Mouse (Mus musculus) heart, embryonic 13.5 days (tissue): ENCODE measurements around the gene Mpst. TPM values are rescaled to one million over a fixed set of nuclear protein-coding genes. Genes with fewer than 3 reads are reported as not detected.
A peak's percentile ranks its signal among the peaks of the same experiment; 100 is the strongest.

ENCODE experiments used
- ATAC-seq: fragments of 200-750 bp; cut with Nextera tagmentation; 2 replicates; pipeline ENCODE4 v1.8.0; 2017; ENCODE audit warnings: moderate TSS enrichment; ENCODE audit not compliant: insufficient number of reproducible peaks, low FRiP score, low TSS enrichment; ENCODE audit errors: extremely low read depth
- H3K27ac ChIP-seq: fragments of 300-500 bp; sonication (generic); replicated peaks from 2 replicates; pipeline ENCODE4 v1.5.1; 2015; ENCODE audit warnings: moderate library complexity, mild to moderate bottlenecking, inconsistent platforms
- H3K27me3 ChIP-seq: fragments of 300-500 bp; sonication (generic); replicated peaks from 2 replicates; pipeline ENCODE4 v1.6.1; 2015; ENCODE audit warnings: mild to moderate bottlenecking, inconsistent platforms
- H3K36me3 ChIP-seq: fragments of 300-500 bp; sonication (generic); 2 replicates; pipeline ENCODE4 v1.6.1; 2015; ENCODE audit warnings: mild to moderate bottlenecking, inconsistent platforms
- H3K4me1 ChIP-seq: fragments of 300-500 bp; sonication (generic); 2 replicates; pipeline ENCODE4 v1.6.1; 2015; ENCODE audit warnings: inconsistent platforms
- H3K4me2 ChIP-seq: fragments of 300-500 bp; sonication (generic); 2 replicates; pipeline ENCODE4 v1.6.1; 2015; ENCODE audit warnings: inconsistent platforms, mild to moderate bottlenecking, moderate library complexity
- H3K4me3 ChIP-seq: fragments of 300-500 bp; sonication (generic); 2 replicates; pipeline ENCODE4 v1.5.1; 2015; ENCODE audit warnings: moderate library complexity, mild to moderate bottlenecking, inconsistent platforms
- H3K9ac ChIP-seq: fragments of 300-500 bp; sonication (generic); 2 replicates; pipeline ENCODE4 v1.6.1; 2015; ENCODE audit warnings: inconsistent platforms, mild to moderate bottlenecking, moderate library complexity
- H3K9me3 ChIP-seq: fragments of 300-500 bp; sonication (generic); 2 replicates; pipeline ENCODE4 v1.6.1; 2016; ENCODE audit warnings: inconsistent platforms
- WGBS: fragments of 180-500 bp; shearing (Covaris S2); methylation state at CpG from one replicate; pipeline ENCODE4 v1.1.7; 2015; ENCODE audit warnings: mixed read lengths; 5-methylcytosine and 5-hydroxymethylcytosine counted together
- polyA plus RNA-seq: library from polyadenylated mRNA; unstranded; fragments of >200 nt; fragmentation: Nextera tagmentation; extraction: Ambion mirVana; gene quantifications from 2 replicates; pipeline ENCODE4 v1.2.1, GENCODE M21; 2015

Gene Mpst
- polyA plus RNA-seq, 1 experiment from 2014 or later = 0.99 TPM

DNA sequence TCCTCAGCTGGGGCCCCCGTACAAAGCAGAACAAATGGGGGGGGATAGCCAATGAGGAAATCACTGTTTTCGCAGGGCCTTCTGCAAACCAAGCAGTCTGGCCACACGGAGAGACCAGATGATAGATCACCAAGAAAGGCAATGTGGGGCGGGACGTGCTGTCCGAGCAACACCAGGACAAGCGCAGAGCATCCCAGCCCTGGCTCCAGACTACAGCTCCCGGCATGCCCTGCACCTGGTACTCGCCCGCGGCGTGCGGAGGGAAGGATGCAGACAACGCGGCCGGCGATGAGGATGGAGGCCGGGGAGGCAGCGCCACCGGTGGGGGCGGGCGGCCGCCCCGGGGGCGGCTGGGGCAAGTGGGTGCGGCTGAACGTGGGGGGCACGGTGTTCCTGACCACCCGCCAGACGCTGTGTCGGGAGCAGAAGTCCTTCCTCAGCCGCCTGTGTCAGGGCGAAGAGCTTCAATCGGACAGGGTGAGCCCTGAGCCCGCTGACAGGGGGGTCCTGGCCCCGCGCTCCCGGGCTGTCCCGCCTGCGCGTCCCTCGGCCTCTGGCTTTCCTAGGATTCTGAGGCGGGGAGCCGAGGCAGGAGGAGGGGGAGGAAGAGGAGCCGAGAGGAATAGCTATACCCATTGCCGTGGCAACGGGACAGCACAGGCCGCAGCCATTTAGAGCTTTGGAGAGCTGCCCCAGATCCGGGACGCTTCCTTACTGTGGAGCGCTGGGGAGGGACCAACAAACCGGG, 22.3 kb downstream of the Mpst start, which contains the start of gene Kctd17:
Gene Kctd17, plus strand, starts transcription at position 174 of the 748 bp plus-strand sequence.
- Histone ChIP-seq H3K27ac (peak within 1 kb of the TSS; percentile 70), H3K4me1 (peaks cover 17% of the 10 kb centered on the region)
- peak; percentile 43; the same call in 1 of the 2 replicates for ATAC-seq

DNA sequence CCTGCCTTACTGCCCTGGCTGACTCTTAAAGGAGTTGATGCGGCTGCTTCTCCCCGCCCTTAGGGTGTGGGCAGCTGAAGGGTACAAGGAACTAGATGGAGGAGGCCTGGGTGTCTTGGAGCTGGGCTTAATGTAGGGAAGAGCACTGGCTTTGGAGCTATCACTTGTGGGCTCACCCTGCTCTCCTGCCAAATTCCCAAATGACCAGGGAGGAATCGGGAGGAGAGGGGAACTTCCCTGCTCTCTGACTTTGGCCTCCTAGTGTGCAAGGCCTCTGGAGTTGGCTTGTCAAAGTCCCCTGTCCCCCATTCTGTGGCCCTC, 22.9 kb downstream of the Mpst start:
- peak; percentile 1; the same call in 1 of the 2 replicates for ATAC-seq
- Histone ChIP-seq H3K27me3 (peaks cover 17% of the 10 kb centered on the region), H3K36me3 (peaks cover 28% of the 10 kb centered on the region), H3K4me2 (peak overlapping the region; percentile 76), H3K27ac (peak overlapping the region; percentile 70), H3K4me3 (peak overlapping the region; percentile 68), H3K4me1 (peaks cover 17% of the 10 kb centered on the region), H3K9ac (peak overlapping the region; percentile 78), H3K9me3 (no peaks in the 10 kb centered on the region)
- WGBS = 15% methylated on average over 3 of the region's 3 CpGs

More for the DNA sequence above, 22.3 kb downstream of the Mpst start, which contains the start of gene Kctd17:
- Histone ChIP-seq H3K36me3 (peaks cover 23% of the 10 kb centered on the region), H3K27me3 (peaks cover 23% of the 10 kb centered on the region), H3K4me3 (peak within 1 kb of the TSS; percentile 68), H3K4me2 (peak within 1 kb of the TSS; percentile 76), H3K9me3 (no peaks in the 10 kb centered on the region), H3K9ac (peak within 1 kb of the TSS; percentile 78)
- WGBS = 1% methylated on average over 52 of the region's 52 CpGs

DNA sequence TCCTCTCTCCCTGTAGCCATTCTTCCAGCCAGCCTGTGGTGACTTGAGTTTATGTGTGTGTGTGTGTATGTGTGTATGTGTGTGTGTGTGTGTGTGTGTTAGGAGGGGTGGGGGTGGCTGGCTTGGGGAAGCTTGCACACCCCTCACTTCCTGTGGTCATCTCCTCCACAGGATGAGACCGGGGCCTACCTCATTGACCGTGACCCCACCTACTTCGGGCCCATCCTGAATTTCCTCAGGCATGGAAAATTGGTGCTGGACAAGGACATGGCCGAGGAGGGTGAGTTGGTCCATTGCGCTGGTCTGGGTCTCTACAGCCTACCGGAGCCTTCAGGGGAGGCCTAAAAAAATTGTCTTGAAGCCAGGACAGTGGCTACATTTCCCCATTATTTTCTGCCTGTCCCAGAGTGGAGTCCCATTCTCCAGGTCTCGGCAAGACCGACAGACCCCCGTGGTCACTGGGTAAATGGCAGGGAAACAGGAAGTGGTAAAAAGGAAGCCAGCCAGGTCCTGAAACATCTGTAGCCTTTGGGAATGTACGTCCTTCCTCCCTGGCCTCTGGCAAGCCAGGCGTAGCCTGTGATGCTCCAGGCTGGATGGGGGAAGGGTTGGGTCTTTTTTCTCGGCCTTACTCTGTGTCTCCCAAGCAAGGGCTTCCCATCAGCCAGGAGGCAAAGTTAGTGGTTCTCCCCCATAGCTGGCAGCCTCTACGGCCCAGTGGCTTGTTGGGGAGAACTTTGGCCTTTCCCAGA, 23.8 kb downstream of the Mpst start:
- H3K4me3 ChIP-seq = peak overlapping the region; percentile 68
- no peaks in the 10 kb centered on the region for H3K9me3 ChIP-seq
- H3K9ac ChIP-seq = peak overlapping the region; percentile 78; the same call in 1 of the 2 replicates
- peaks cover 19% of the 10 kb centered on the region for H3K4me1 ChIP-seq
- H3K27ac ChIP-seq = peak overlapping the region; percentile 70
- 69% methylated on average over 13 of the region's 13 CpGs for WGBS
- peaks cover 32% of the 10 kb centered on the region for H3K36me3 ChIP-seq
- no peak for ATAC-seq
- H3K27me3 ChIP-seq = peaks cover 9% of the 10 kb centered on the region
- peak overlapping the region; percentile 76 for H3K4me2 ChIP-seq

DNA sequence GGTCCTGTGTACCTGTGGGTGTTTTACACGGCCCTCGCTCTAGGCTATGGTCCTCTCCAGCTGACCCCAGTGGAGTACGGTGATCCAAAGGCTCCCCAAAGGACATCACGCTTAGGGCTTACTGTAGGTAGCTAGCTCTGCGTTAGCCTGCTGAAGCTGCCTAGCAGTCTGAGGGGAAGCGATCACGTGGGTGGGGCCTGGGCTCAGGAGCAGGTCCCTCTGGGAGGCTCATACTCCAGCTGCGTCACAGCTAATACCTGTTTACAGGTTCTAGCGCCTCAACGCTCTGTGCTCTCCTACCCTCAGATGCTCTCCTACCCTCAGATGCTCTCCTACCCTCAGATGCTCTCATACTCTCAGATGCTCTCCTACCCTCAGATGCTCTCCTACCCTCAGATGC, 24.7 kb downstream of the Mpst start:
- Histone ChIP-seq H3K27ac (no peak overlapping the region), H3K9me3 (no peaks in the 10 kb centered on the region), H3K4me3 (no peak overlapping the region), H3K4me2 (no peak overlapping the region), H3K4me1 (peaks cover 23% of the 10 kb centered on the region), H3K27me3 (peaks cover 6% of the 10 kb centered on the region), H3K9ac (no peak overlapping the region), H3K36me3 (peaks cover 36% of the 10 kb centered on the region)
- ATAC-seq = no peak
- 83% methylated on average over 10 of the region's 10 CpGs for WGBS

DNA sequence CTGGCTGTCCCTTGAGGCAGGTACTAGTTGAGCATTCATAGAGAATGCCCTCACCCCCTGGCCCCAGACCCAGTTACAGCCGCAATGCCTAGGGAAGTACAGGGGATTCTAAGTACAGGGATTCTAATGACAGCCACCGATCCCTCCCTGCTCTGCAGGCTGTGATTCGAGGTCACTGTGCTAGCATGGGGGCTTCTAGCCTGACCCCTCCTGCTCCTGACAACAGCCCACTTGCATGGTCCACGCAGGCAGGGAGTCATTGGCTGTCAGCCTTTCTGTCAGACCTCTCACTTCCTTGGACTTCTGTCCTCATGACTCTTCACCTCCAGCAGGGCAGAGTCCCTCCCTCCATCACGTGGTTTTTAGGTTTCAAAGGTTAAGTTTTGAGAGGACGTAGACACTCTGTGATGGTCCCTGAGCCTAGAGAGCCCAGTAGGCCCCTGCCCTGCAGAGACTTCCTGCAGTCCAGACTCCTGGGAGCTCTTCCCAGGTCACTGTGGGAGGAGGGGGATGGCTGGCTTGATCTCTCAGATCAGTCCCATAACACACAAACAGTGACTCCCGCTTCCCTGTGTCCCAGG, 25.4 kb downstream of the Mpst start:
- Histone ChIP-seq H3K27me3 (peaks cover 13% of the 10 kb centered on the region), H3K9me3 (no peaks in the 10 kb centered on the region), H3K9ac (no peak overlapping the region), H3K27ac (no peak overlapping the region), H3K36me3 (peaks cover 37% of the 10 kb centered on the region), H3K4me2 (no peak overlapping the region), H3K4me1 (peaks cover 31% of the 10 kb centered on the region), H3K4me3 (no peak overlapping the region)
- ATAC-seq = no peak
- WGBS = 74% methylated on average over 7 of the region's 7 CpGs

DNA sequence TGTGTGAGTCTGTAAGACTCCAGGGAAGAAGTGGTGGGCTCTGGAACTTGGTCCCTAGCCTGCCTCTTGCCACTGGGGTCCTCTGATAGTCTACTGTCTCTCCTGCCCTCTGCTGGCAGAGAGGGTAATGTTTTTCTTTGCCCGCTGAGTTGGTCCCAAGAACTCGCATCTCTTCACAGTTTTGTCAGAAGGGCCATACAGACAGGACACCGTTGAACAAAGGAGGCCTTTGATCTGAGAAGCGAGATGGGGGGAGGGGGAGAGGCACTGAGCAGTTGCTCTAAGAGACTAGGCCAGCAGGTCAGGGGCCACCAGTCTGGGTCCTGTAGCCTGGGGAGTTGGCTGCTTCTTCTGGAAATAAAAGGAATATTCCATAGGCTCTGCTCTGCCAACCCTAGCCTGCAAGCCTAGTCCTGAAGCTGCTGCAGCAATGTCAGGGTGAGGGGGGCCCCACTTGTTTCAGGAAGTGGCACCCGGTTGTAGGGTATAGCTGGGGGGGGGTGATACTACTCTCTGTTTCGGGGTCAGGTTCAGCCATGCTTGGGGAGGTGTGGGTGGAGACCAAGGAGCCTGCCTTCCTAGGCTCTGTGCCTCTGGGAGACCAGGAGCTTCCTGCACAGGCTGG, 28.8 kb downstream of the Mpst start:
- H3K4me3 ChIP-seq = no peak overlapping the region
- peaks cover 18% of the 10 kb centered on the region for H3K27me3 ChIP-seq
- H3K27ac ChIP-seq = no peak overlapping the region
- H3K4me2 ChIP-seq = no peak overlapping the region
- 42% methylated on average over 6 of the region's 6 CpGs for WGBS
- H3K4me1 ChIP-seq = peaks cover 53% of the 10 kb centered on the region
- no peak for ATAC-seq
- no peaks in the 10 kb centered on the region for H3K9me3 ChIP-seq
- no peak overlapping the region for H3K9ac ChIP-seq
- peaks cover 37% of the 10 kb centered on the region for H3K36me3 ChIP-seq

DNA sequence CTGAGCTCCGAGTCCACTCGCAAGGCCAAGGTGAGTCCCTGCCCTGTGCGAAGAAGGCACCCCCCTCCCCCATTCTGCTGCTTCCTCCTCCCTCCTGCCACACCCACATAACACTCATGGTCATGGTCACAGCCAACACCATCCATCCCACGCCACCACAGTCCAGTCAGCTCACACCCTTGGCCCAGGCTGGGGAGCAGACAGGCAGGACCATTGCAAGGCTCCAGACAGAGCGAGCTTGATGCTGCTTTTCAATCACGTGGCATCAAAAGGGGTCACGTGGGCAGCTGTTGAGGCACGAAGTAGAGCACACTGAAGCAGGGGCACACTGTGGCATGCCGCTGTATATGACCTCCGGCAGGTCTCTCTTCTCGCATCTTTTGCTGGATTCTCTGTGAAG, 29.5 kb downstream of the Mpst start:
- Histone ChIP-seq H3K4me1 (peaks cover 53% of the 10 kb centered on the region), H3K27ac (no peak overlapping the region)

DNA sequence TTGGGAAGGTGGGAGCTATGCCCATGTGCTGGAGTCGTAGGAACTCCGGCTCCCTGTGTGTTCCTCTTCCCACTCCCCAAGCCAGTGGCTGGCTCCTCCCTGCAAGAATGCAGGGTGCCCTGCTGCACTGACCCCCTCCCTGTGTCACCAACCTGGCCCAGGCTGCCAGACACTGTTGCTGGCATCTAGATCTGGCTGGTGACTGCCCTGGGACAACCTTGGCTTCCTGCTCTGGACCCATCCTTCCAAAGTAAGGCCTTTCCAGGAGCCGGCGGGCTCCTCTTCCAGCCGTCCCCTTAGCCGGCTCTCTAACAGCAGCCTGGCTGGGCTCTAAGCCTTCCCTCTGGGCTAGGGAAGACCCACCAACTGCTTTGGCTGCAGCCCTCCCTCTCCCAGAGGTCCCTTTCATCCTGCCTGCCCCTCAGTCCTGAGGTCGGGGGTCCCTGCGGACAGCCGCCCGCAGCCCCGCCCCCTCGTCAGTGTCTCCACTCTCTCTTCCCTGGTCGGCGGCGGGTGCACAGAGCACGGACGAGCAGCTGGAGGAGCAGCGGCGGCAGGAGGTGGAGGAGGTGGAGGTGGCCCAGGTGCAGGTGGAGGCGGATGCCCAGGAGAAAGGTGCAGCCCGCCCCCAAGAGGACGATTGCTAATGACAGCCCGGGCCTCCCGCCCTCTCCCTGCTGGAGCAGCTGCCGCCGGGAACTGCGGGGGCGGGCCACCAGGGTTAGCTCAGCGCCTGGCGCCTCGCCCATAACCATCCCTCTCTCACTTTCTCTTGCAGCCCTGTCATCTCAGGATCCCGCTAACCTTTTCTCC, 30.4 kb downstream of the Mpst start:
- Histone ChIP-seq H3K27ac (peak overlapping the region; percentile 84), H3K36me3 (peaks cover 28% of the 10 kb centered on the region), H3K27me3 (peaks cover 18% of the 10 kb centered on the region), H3K4me3 (peak overlapping the region; percentile 44), H3K9ac (peak overlapping the region; percentile 76), H3K4me2 (peak overlapping the region; percentile 77), H3K4me1 (peaks cover 61% of the 10 kb centered on the region), H3K9me3 (no peaks in the 10 kb centered on the region)
- WGBS = 13% methylated on average over 31 of the region's 32 CpGs
- ATAC-seq = peak; percentile 34; the same call in 1 of the 2 replicates

More for the DNA sequence above, 29.5 kb downstream of the Mpst start:
- no peak overlapping the region for H3K4me2 ChIP-seq
- H3K9me3 ChIP-seq = no peaks in the 10 kb centered on the region
- H3K36me3 ChIP-seq = peaks cover 37% of the 10 kb centered on the region
- peak overlapping the region; percentile 74; the same call in 1 of the 2 replicates for H3K9ac ChIP-seq
- no peak for ATAC-seq
- no peak overlapping the region for H3K4me3 ChIP-seq
- 82% methylated on average over 11 of the region's 11 CpGs for WGBS
- H3K27me3 ChIP-seq = peaks cover 18% of the 10 kb centered on the region

DNA sequence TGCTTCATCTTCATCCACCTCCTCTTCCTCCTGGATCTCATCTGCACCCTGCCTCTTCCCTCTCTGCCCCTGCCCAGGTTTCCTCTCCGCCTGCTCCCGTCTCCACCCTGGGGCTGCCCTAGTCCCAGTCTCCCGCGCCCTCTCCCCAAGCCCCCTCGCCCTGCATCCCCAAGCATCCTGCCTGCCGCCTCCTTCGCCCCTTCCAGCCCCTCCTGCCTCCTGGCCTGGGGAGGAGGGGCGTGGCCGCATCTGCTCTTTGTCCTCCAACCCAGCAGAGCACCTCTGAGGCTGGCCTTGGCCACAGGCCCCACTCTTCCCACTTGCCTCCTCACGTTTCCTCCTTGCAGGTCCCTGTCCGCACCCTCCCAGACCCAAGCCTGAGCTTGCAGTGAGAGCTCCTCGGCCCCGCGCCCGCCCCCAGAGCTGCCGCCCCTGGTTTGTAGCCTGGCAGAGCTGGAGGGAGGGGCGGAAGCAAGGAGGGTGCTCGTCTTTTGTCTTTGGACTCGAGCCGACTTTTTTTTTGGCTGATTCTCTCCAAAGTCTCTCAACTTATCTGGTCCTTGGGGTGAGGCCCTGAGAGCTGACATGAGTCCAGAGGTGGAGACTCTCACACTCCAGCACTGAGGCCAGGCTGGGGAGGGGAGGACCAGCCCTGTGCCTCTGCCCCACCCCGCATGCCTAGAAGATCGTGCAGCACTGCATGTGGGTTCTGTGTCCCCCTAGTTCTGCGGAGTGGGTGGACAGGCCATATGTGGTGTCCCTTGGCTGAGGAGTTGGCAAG, 31.2 kb downstream of the Mpst start:
- Histone ChIP-seq H3K4me1 (peaks cover 65% of the 10 kb centered on the region), H3K4me3 (peak overlapping the region; percentile 44), H3K4me2 (peak overlapping the region; percentile 77), H3K27me3 (peaks cover 22% of the 10 kb centered on the region), H3K9me3 (no peaks in the 10 kb centered on the region), H3K27ac (peak overlapping the region; percentile 84), H3K36me3 (peaks cover 23% of the 10 kb centered on the region), H3K9ac (peak overlapping the region; percentile 76)
- 13% methylated on average over 23 of the region's 23 CpGs for WGBS
- peak; percentile 7; the same call in 1 of the 2 replicates for ATAC-seq

DNA sequence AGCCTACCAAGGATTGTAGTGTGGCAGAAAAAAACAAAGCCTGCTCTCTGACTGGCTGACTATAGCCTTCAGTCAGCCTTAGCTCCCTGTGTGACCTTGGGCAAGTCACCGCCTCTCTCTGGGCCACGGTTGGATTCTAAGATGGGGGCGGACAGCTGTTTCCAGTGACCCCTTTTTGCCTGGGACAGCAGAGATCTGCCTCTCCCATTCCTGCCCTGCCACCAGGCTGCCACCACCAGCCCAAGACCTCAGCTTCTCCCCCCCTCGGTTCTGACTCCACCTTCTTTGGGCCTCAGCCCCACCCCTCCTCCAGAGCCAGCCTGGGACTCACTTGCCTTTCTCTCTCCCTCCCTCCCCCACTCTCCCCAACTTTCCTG, 31.8 kb downstream of the Mpst start:
- H3K4me3 ChIP-seq = no peak overlapping the region
- ATAC-seq = no peak
- peaks cover 23% of the 10 kb centered on the region for H3K27me3 ChIP-seq
- H3K4me2 ChIP-seq = peak overlapping the region; percentile 77; the same call in 1 of the 2 replicates
- H3K9me3 ChIP-seq = no peaks in the 10 kb centered on the region
- H3K36me3 ChIP-seq = peaks cover 19% of the 10 kb centered on the region
- WGBS = 51% methylated on average over 4 of the region's 4 CpGs
- H3K27ac ChIP-seq = peak overlapping the region; percentile 84
- peaks cover 65% of the 10 kb centered on the region for H3K4me1 ChIP-seq
- peak overlapping the region; percentile 76 for H3K9ac ChIP-seq
